Comparison of ENCODE assay signal across 16 mouse cellular contexts in the genomic region with DNA sequence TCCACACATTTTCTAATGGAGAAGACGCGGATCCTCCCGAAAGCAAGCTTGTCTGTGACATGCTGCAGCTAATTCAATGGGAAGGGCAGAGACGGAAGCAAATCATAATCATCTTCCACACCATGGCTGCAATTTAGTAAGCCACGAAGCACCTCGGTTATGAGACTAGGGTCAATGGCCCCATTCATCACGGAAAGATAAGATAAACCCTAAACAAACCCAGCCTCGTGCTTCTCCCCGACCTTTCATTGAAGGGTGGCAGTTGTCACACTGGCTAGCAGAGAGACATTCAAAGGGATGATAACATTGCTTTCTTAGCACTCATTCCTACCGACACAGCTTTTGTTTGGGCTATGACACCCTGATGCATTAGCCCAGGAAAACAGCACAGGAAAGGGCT.
"Had no signal": no experiment of that assay in that cellular context is flagged by ENCODE, and none has a peak within 500 bp of the region (broad histone marks: within the 10 kb centered on the region; RNA-seq: fewer than 3 reads in every experiment).

No protein-coding gene starts in this region.

- H3K4me1 ChIP-seq: lung, embryonic 15.5 days; megakaryocyte, embryonic 14.5 days; neural tube, embryonic 12.5 days; stomach, embryonic 15.5 days had no signal

- H3K27me3 ChIP-seq: lung, embryonic 15.5 days; megakaryocyte, embryonic 14.5 days; neural tube, embryonic 12.5 days; stomach, embryonic 15.5 days had no signal

- DNase-seq: lung, adult 2 months; lung, postnatal 14 days; lung, postnatal 36 days; midbrain, embryonic 14.5 days; right cerebral cortex, postnatal 14 days; thymus, adult 2 months; thymus, postnatal 25 days; thymus, postnatal 4 days had no signal

- H3K4me2 ChIP-seq: lung, embryonic 15.5 days; midbrain, embryonic 11.5 days; neural tube, embryonic 12.5 days; stomach, embryonic 15.5 days had no signal

- H3K4me3 ChIP-seq: lung, embryonic 15.5 days; megakaryocyte, embryonic 14.5 days; neural tube, embryonic 12.5 days; stomach, embryonic 15.5 days had no signal

- H3K9ac ChIP-seq: lung, embryonic 15.5 days; neural tube, embryonic 12.5 days; stomach, embryonic 15.5 days had no signal

- H3K36me3 ChIP-seq: lung, embryonic 15.5 days; neural tube, embryonic 12.5 days; stomach, embryonic 15.5 days had no signal

- ATAC-seq: lung, postnatal 0 days had no signal

- H3K27ac ChIP-seq: lung, embryonic 15.5 days; macrophage; neural tube, embryonic 12.5 days; stomach, embryonic 15.5 days; stomach, postnatal 0 days had no signal

- H3K9me3 ChIP-seq: lung, embryonic 15.5 days; neural tube, embryonic 12.5 days; stomach, embryonic 15.5 days had no signal
